In genomic region chr2:103293214-103293613, GRCm38 (mm10) we compare ENCODE assay signal across 21 mouse cellular contexts. TPM values are rescaled to one million over a fixed set of nuclear protein-coding genes. Genes with fewer than 3 reads are reported as not detected.
DNase-seq lines count a peak whose midpoint lies in the region; ATAC-seq and TF ChIP-seq lines count a peak whose summit lies in the region.
"Had no signal": no experiment of that assay in that cellular context is flagged by ENCODE, and none has a peak within 500 bp of the region (broad histone marks: within the 10 kb centered on the region; RNA-seq: fewer than 3 reads in every experiment).

No protein-coding gene starts in this region.

- no peaks in the 10 kb centered on the region for H3K36me3 ChIP-seq in embryonic facial prominence, embryonic 14.5 days (ENCODE audit: control insufficient read depth, insufficient read depth, low read length)
- H3K36me3 ChIP-seq in embryonic facial prominence, embryonic 10.5 days (replicated peaks) = no peaks in the 10 kb centered on the region
- H3K36me3 ChIP-seq in kidney, adult 2 months (ENCODE audit: control insufficient read depth, insufficient read depth, low read length) = no peaks in the 10 kb centered on the region
- H3K36me3 ChIP-seq in kidney, postnatal 0 days (ENCODE audit: insufficient read depth, low read length) = no peaks in the 10 kb centered on the region
- H3K36me3 ChIP-seq in stomach, embryonic 16.5 days (ENCODE audit: control insufficient read depth, insufficient read depth, low read length) = no peaks in the 10 kb centered on the region
- H3K36me3 ChIP-seq: embryonic facial prominence, embryonic 13.5 days; forebrain, embryonic 10.5 days; heart, embryonic 10.5 days; heart, embryonic 13.5 days; hindbrain, embryonic 12.5 days; hindbrain, embryonic 15.5 days had no signal

- H3K4me1 ChIP-seq in embryonic facial prominence, embryonic 14.5 days (ENCODE audit: control insufficient read depth, insufficient read depth, low read length) = peaks cover 3% of the 10 kb centered on the region; the same call in 1 of the 2 replicates
- H3K4me1 ChIP-seq in embryonic facial prominence, embryonic 10.5 days = peaks cover 6% of the 10 kb centered on the region
- H3K4me1 ChIP-seq in kidney, adult 2 months (ENCODE audit: control insufficient read depth, insufficient read depth, low read length) = peaks cover 3% of the 10 kb centered on the region; the same call in 1 of the 2 replicates
- peaks cover 13% of the 10 kb centered on the region for H3K4me1 ChIP-seq in kidney, postnatal 0 days (replicated peaks; ENCODE audit: insufficient read depth, low read length)
- H3K4me1 ChIP-seq in stomach, embryonic 16.5 days (ENCODE audit: control insufficient read depth, insufficient read depth, low read length) = peaks cover 30% of the 10 kb centered on the region
- H3K4me1 ChIP-seq: hindbrain, embryonic 15.5 days had no signal

- H3K9ac ChIP-seq in embryonic facial prominence, embryonic 14.5 days (ENCODE audit: low read depth, low read length) = no peak overlapping the region
- no peak overlapping the region for H3K9ac ChIP-seq in kidney, postnatal 0 days (ENCODE audit: low read depth, low read length)
- peak overlapping the region; percentile 6; the same call in 1 of the 2 replicates for H3K9ac ChIP-seq in stomach, embryonic 16.5 days (ENCODE audit: low read length)
- H3K9ac ChIP-seq: embryonic facial prominence, embryonic 13.5 days; forebrain, embryonic 13.5 days; heart, embryonic 13.5 days; hindbrain, embryonic 12.5 days; hindbrain, embryonic 15.5 days had no signal

- no peak for TF ChIP-seq POLR2A in kidney, adult 2 months (IDR thresholded peaks at IDR 0.05; ENCODE audit: low read depth, low read length)

- WGBS in embryonic facial prominence, embryonic 14.5 days = 31% methylated on average over 3 of the region's 3 CpGs
- WGBS in embryonic facial prominence, embryonic 10.5 days = 25% methylated on average over 3 of the region's 3 CpGs
- 52% methylated on average over 3 of the region's 3 CpGs for WGBS in kidney, adult 2 months
- 36% methylated on average over 3 of the region's 3 CpGs for WGBS in kidney, postnatal 0 days
- WGBS in stomach, embryonic 16.5 days = 25% methylated on average over 3 of the region's 3 CpGs

- no peak overlapping the region for H3K27ac ChIP-seq in embryonic facial prominence, embryonic 14.5 days (replicated peaks; ENCODE audit: low read depth, low read length)
- no peak overlapping the region for H3K27ac ChIP-seq in embryonic facial prominence, embryonic 10.5 days (replicated peaks)
- H3K27ac ChIP-seq in kidney, adult 2 months (ENCODE audit: insufficient read depth, low read depth, low read length) = peak overlapping the region; percentile 68
- H3K27ac ChIP-seq in kidney, postnatal 0 days = peak overlapping the region; percentile 60
- peak overlapping the region; percentile 34; the same call in 1 of the 2 replicates for H3K27ac ChIP-seq in stomach, embryonic 16.5 days (ENCODE audit: low read length)
- H3K27ac ChIP-seq: forebrain, embryonic 10.5 days; forebrain, embryonic 13.5 days; heart, adult 2 months; heart, embryonic 10.5 days; heart, embryonic 13.5 days; hindbrain, embryonic 12.5 days; hindbrain, embryonic 15.5 days had no signal

- no peaks in the 10 kb centered on the region for H3K27me3 ChIP-seq in embryonic facial prominence, embryonic 14.5 days (replicated peaks; ENCODE audit: control insufficient read depth, insufficient read depth, low read length)
- H3K27me3 ChIP-seq in embryonic facial prominence, embryonic 10.5 days (replicated peaks; ENCODE audit: low read depth, poor library complexity, severe bottlenecking) = no peaks in the 10 kb centered on the region
- no peaks in the 10 kb centered on the region for H3K27me3 ChIP-seq in kidney, adult 2 months (replicated peaks; ENCODE audit: control insufficient read depth, insufficient read depth, low read length)
- no peaks in the 10 kb centered on the region for H3K27me3 ChIP-seq in kidney, postnatal 0 days (ENCODE audit: insufficient read depth, low read length)
- H3K27me3 ChIP-seq in stomach, embryonic 16.5 days (ENCODE audit: control insufficient read depth, insufficient read depth, low read length) = no peaks in the 10 kb centered on the region
- H3K27me3 ChIP-seq: embryonic facial prominence, embryonic 13.5 days; forebrain, embryonic 13.5 days; hindbrain, embryonic 12.5 days; hindbrain, embryonic 15.5 days had no signal

- no peaks in the 10 kb centered on the region for H3K9me3 ChIP-seq in embryonic facial prominence, embryonic 14.5 days (ENCODE audit: control insufficient read depth, low read length)
- no peaks in the 10 kb centered on the region for H3K9me3 ChIP-seq in embryonic facial prominence, embryonic 10.5 days
- no peaks in the 10 kb centered on the region for H3K9me3 ChIP-seq in kidney, postnatal 0 days (replicated peaks; ENCODE audit: low read length)
- no peaks in the 10 kb centered on the region for H3K9me3 ChIP-seq in stomach, embryonic 16.5 days (replicated peaks; ENCODE audit: control insufficient read depth, low read length)
- H3K9me3 ChIP-seq: embryonic facial prominence, embryonic 13.5 days; forebrain, embryonic 10.5 days; forebrain, embryonic 13.5 days; heart, embryonic 10.5 days; heart, embryonic 13.5 days; hindbrain, embryonic 12.5 days; hindbrain, embryonic 15.5 days had no signal

- no peak for TF ChIP-seq CTCF in kidney, adult 2 months (conservative IDR thresholded peaks at IDR 0.05; ENCODE audit: insufficient read depth, insufficient read length, low read depth, low read length)
- TF ChIP-seq CTCF in kidney, postnatal 0 days (IDR thresholded peaks at IDR 0.05; ENCODE audit: low read depth) = no peak

- DNase-seq in embryonic facial prominence, embryonic 14.5 days (ENCODE audit: low spot score) = peak; percentile 71
- DNase-seq in embryonic facial prominence, embryonic 10.5 days (ENCODE audit: low spot score) = no peak
- no peak for DNase-seq in kidney, adult 2 months
- no peak for DNase-seq in kidney, postnatal 25 days
- DNase-seq in kidney, postnatal 0 days (ENCODE audit: low spot score) = no peak
- DNase-seq in kidney, adult 18-20 months = no peak
- DNase-seq in right cerebral cortex, postnatal 25 days = no peak
- DNase-seq: cerebellum, adult 18-20 months; cerebellum, adult 9-11 months; cerebellum, postnatal 25 days; gastrocnemius, postnatal 25 days; heart, adult 2 months had no signal

- H3K4me3 ChIP-seq in embryonic facial prominence, embryonic 14.5 days (ENCODE audit: low read depth, low read length) = no peak overlapping the region
- no peak overlapping the region for H3K4me3 ChIP-seq in embryonic facial prominence, embryonic 10.5 days
- no peak overlapping the region for H3K4me3 ChIP-seq in kidney, adult 2 months (ENCODE audit: insufficient read depth, low read depth, low read length)
- no peak overlapping the region for H3K4me3 ChIP-seq in kidney, postnatal 0 days (replicated peaks; ENCODE audit: low read depth, low read length)
- H3K4me3 ChIP-seq in stomach, embryonic 16.5 days (replicated peaks; ENCODE audit: low read length) = no peak overlapping the region
- H3K4me3 ChIP-seq: embryonic facial prominence, embryonic 13.5 days; forebrain, embryonic 10.5 days; forebrain, embryonic 13.5 days; heart, adult 2 months; heart, embryonic 10.5 days; heart, embryonic 13.5 days; hindbrain, embryonic 12.5 days; hindbrain, embryonic 15.5 days had no signal

- ATAC-seq in embryonic facial prominence, embryonic 14.5 days (ENCODE audit: low read depth) = peak; percentile 74
- ATAC-seq in kidney, postnatal 0 days (replicated peaks; ENCODE audit: low FRiP score, low read depth) = no peak
- no peak for ATAC-seq in stomach, embryonic 16.5 days (ENCODE audit: insufficient read depth, low FRiP score)
- ATAC-seq: activated CD4-positive, CD25-positive, alpha-beta regulatory T cell, adult 4 months; forebrain, embryonic 13.5 days had no signal

- no peak overlapping the region for H3K4me2 ChIP-seq in embryonic facial prominence, embryonic 14.5 days (ENCODE audit: low read depth, low read length)
- H3K4me2 ChIP-seq in kidney, postnatal 0 days (ENCODE audit: low read length) = no peak overlapping the region
- H3K4me2 ChIP-seq in stomach, embryonic 16.5 days (ENCODE audit: low read depth, low read length) = no peak overlapping the region; the same call in 1 of the 2 replicates
- H3K4me2 ChIP-seq: embryonic facial prominence, embryonic 13.5 days; forebrain, embryonic 13.5 days; heart, embryonic 13.5 days; hindbrain, embryonic 12.5 days; hindbrain, embryonic 15.5 days had no signal

RNA-seq across cellular contexts. Expression of gene Ehf, which starts 9.9 kb away (rescaled TPM):
- 8.4 and 13.1 TPM in 2 replicates for polyA plus RNA-seq in embryonic facial prominence, embryonic 14.5 days (2014; fragmentation: Nextera tagmentation; extraction: Ambion mirVana)
- polyA plus RNA-seq in embryonic facial prominence, embryonic 10.5 days (2016; fragmentation: Nextera tagmentation; extraction: Ambion mirVana) = not detected in 2 replicates
- polyA plus RNA-seq in kidney, adult 2 months (2012; rRNA removed) = 22.3 and 28.8 TPM in 2 replicates
- 23.3 and 23.5 TPM in 2 replicates for polyA plus RNA-seq in kidney, postnatal 0 days (2015; fragmentation: Nextera tagmentation; extraction: Ambion mirVana)
- 39.1 and 52.8 TPM in 2 replicates for polyA plus RNA-seq in stomach, embryonic 16.5 days (2015; fragmentation: Nextera tagmentation; extraction: Ambion mirVana)
- polyA plus RNA-seq: activated CD4-positive, CD25-positive, alpha-beta regulatory T cell, adult 4 months; forebrain, embryonic 10.5 days; heart, embryonic 10.5 days; hindbrain, embryonic 12.5 days had no signal

Comparison
In these comparisons a context has a peak if more than half of its experiments do, and no peak if none do; other contexts are left out.
1. H3K27ac ChIP-seq: peak in kidney, adult 2 months (single experiment), kidney, postnatal 0 days (single experiment) and stomach, embryonic 16.5 days (single experiment); none in embryonic facial prominence, embryonic 14.5 days (single experiment) and embryonic facial prominence, embryonic 10.5 days (single experiment).